Mouse (Mus musculus) brain, adult 10 weeks (tissue): ENCODE data around the gene Cdca4. TPM values are rescaled to one million over a fixed set of nuclear protein-coding genes. Genes with fewer than 3 reads are reported as not detected.

Source experiments
- polyA plus RNA-seq: library from polyadenylated mRNA; stranded (reverse); fragments of 350-450 nt; fragmentation: Illumina TruSeq; extraction: RNeasy Lipid Tissue Mini Kit (QIAGEN cat#74804); gene quantifications from one replicate; pipeline ENCODE4 v1.2.3, GENCODE M21; 2015; ENCODE audit warnings: low read depth, low replicate concordance

Cdca4 gene
- 6.6 TPM for polyA plus RNA-seq

GRCm38 (mm10) chr12:112829244-112829864 is at the start of gene Cdca4:
Cdca4 (minus strand) TSS chr12:112829423.

GRCm38 (mm10) chr12:112868178-112869087 is 39.2 kb upstream of the Cdca4 start, which contains the start of gene Gpr132:
Gpr132 (minus strand) TSS chr12:112868228.

GRCm38 (mm10) chr12:112808587-112809364 is 20.4 kb downstream of the Cdca4 start, which contains the start of gene Clba1:
Clba1 (plus strand) TSS chr12:112808937.

GRCm38 (mm10) chr12:112801864-112802846 is 27.1 kb downstream of the Cdca4 start, which contains the start of gene Ahnak2:
Ahnak2 (minus strand) TSS chr12:112802657.

Other genes with a start within 250 kb of the Cdca4 start
- gene Inf2, start 240.6 kb downstream of the Cdca4 start, polyA plus RNA-seq, result 124 TPM
- 27.5 TPM for gene Adssl1, start 209.4 kb downstream of the Cdca4 start, polyA plus RNA-seq
- gene Siva1, start 184.7 kb downstream of the Cdca4 start, polyA plus RNA-seq, result 19.1 TPM
- gene Akt1, start 154.5 kb downstream of the Cdca4 start, polyA plus RNA-seq, result 129 TPM
- 0.97 TPM for gene Zbtb42, start 150.6 kb downstream of the Cdca4 start, polyA plus RNA-seq
- gene Cep170b, start 109.0 kb downstream of the Cdca4 start, polyA plus RNA-seq, result 91.5 TPM
- 9.5 TPM for gene Pld4, start 68.8 kb downstream of the Cdca4 start, polyA plus RNA-seq
- 1.5 TPM for gene Ahnak2, start 26.8 kb downstream of the Cdca4 start, polyA plus RNA-seq
- gene Clba1, start 20.5 kb downstream of the Cdca4 start, polyA plus RNA-seq, result 15.2 TPM
- not detected for gene Gpr132, start 38.8 kb upstream of the Cdca4 start, polyA plus RNA-seq
- gene Jag2, start 100.4 kb upstream of the Cdca4 start, polyA plus RNA-seq, result 17.1 TPM
- 16.5 TPM for gene Nudt14, start 112.7 kb upstream of the Cdca4 start, polyA plus RNA-seq
- 65.8 TPM for gene Btbd6, start 147.1 kb upstream of the Cdca4 start, polyA plus RNA-seq
- 31.8 TPM for gene Brf1, start 171.3 kb upstream of the Cdca4 start, polyA plus RNA-seq
- 71.2 TPM for gene Pacs2, start 185.1 kb upstream of the Cdca4 start, polyA plus RNA-seq
- gene Tex22, start 245.1 kb upstream of the Cdca4 start, polyA plus RNA-seq, result not detected